Mouse (Mus musculus): ENCODE measurements at regions not wholly inside any gene's neighbourhood (a gene's known extent, or its start where the extent isn't known, plus 50 kb on each side); places are given as distances from the start of the nearest gene placed in this dataset.

- no peaks in the 10 kb centered on the region for H3K9me3 ChIP-seq (ENCODE audit: low read length)
- no peak overlapping the region for H3K4me2 ChIP-seq (ENCODE audit: low read depth, low read length)
- H3K36me3 ChIP-seq (replicated peaks; ENCODE audit: insufficient read depth, low read length), result no peaks in the 10 kb centered on the region
- no peak overlapping the region for H3K27ac ChIP-seq (ENCODE audit: low read depth)
- DNase-seq (no peak), ATAC-seq (no peak)
- H3K4me3 ChIP-seq (ENCODE audit: low read depth, low read length), result no peak overlapping the region
- TF ChIP-seq CTCF (IDR thresholded peaks at IDR 0.05; ENCODE audit: low read depth) (no peak), EP300 (IDR thresholded peaks at IDR 0.05; ENCODE audit: low read depth) (no peak)
- WGBS (ENCODE audit: insufficient replicate concordance), result 59% methylated on average over 8 of the region's 8 CpGs
- H3K9ac ChIP-seq (replicated peaks), result no peak overlapping the region
- no peaks in the 10 kb centered on the region for H3K27me3 ChIP-seq (ENCODE audit: insufficient read depth, low read length)
- no peaks in the 10 kb centered on the region for H3K4me1 ChIP-seq (ENCODE audit: insufficient read depth)
Observed at GRCm38 (mm10) chr16:95117531-95117930, 120.0 kb upstream of the Kcnj6 start.

- Histone ChIP-seq H3K36me3 (replicated peaks; ENCODE audit: insufficient read depth, low read length) (no peaks in the 10 kb centered on the region), H3K27ac (ENCODE audit: low read depth) (no peak overlapping the region), H3K4me3 (ENCODE audit: low read depth, low read length) (no peak overlapping the region), H3K27me3 (ENCODE audit: insufficient read depth, low read length) (no peaks in the 10 kb centered on the region), H3K9me3 (ENCODE audit: low read length) (no peaks in the 10 kb centered on the region), H3K9ac (replicated peaks) (no peak overlapping the region), H3K4me1 (ENCODE audit: insufficient read depth) (no peaks in the 10 kb centered on the region), H3K4me2 (ENCODE audit: low read depth, low read length) (no peak overlapping the region)
- 54% methylated on average over 4 of the region's 4 CpGs for WGBS (ENCODE audit: insufficient replicate concordance)
- DNase-seq (no peak), ATAC-seq (no peak)
- no peak for TF ChIP-seq CTCF (IDR thresholded peaks at IDR 0.05; ENCODE audit: low read depth)
- no peak for TF ChIP-seq EP300 (IDR thresholded peaks at IDR 0.05; ENCODE audit: low read depth)
Observed at GRCm38 (mm10) chr16:95119293-95119692, 121.8 kb upstream of the Kcnj6 start.

- no peak overlapping the region for H3K4me2 ChIP-seq (ENCODE audit: low read depth, low read length)
- DNase-seq, result no peak
Observed at GRCm38 (mm10) chr16:95122048-95122447, 124.5 kb upstream of the Kcnj6 start.

GRCm38 (mm10) chr16:95127616-95128015 is 129.7 kb upstream of the Kcnj15 start:
- Histone ChIP-seq H3K27me3 (ENCODE audit: insufficient read depth, low read length) (no peaks in the 10 kb centered on the region), H3K36me3 (replicated peaks; ENCODE audit: insufficient read depth, low read length) (no peaks in the 10 kb centered on the region), H3K4me2 (ENCODE audit: low read depth, low read length) (no peak overlapping the region), H3K9ac (replicated peaks) (no peak overlapping the region), H3K9me3 (ENCODE audit: low read length) (no peaks in the 10 kb centered on the region), H3K27ac (ENCODE audit: low read depth) (no peak overlapping the region), H3K4me1 (ENCODE audit: insufficient read depth) (no peaks in the 10 kb centered on the region), H3K4me3 (ENCODE audit: low read depth, low read length) (no peak overlapping the region)
- ATAC-seq (no peak), DNase-seq (no peak)
- TF ChIP-seq CTCF (IDR thresholded peaks at IDR 0.05; ENCODE audit: low read depth) (no peak), EP300 (IDR thresholded peaks at IDR 0.05; ENCODE audit: low read depth) (no peak)
- 30% methylated on average over 8 of the region's 8 CpGs for WGBS (ENCODE audit: insufficient replicate concordance)

More at GRCm38 (mm10) chr16:95122048-95122447, 124.5 kb upstream of the Kcnj6 start:
- Histone ChIP-seq H3K4me1 (ENCODE audit: insufficient read depth) (no peaks in the 10 kb centered on the region), H3K27ac (ENCODE audit: low read depth) (no peak overlapping the region), H3K36me3 (replicated peaks; ENCODE audit: insufficient read depth, low read length) (no peaks in the 10 kb centered on the region), H3K4me3 (ENCODE audit: low read depth, low read length) (no peak overlapping the region), H3K9ac (replicated peaks) (no peak overlapping the region), H3K9me3 (ENCODE audit: low read length) (no peaks in the 10 kb centered on the region), H3K27me3 (ENCODE audit: insufficient read depth, low read length) (no peaks in the 10 kb centered on the region)
- WGBS (ENCODE audit: insufficient replicate concordance), result 41% methylated on average over 7 of the region's 7 CpGs
- no peak for TF ChIP-seq CTCF (IDR thresholded peaks at IDR 0.05; ENCODE audit: low read depth)
- TF ChIP-seq EP300 (IDR thresholded peaks at IDR 0.05; ENCODE audit: low read depth), result no peak
- ATAC-seq, result no peak

- Histone ChIP-seq H3K4me1 (ENCODE audit: insufficient read depth) (no peaks in the 10 kb centered on the region), H3K4me2 (ENCODE audit: low read depth, low read length) (no peak overlapping the region), H3K9me3 (ENCODE audit: low read length) (no peaks in the 10 kb centered on the region), H3K4me3 (ENCODE audit: low read depth, low read length) (no peak overlapping the region), H3K27me3 (ENCODE audit: insufficient read depth, low read length) (no peaks in the 10 kb centered on the region), H3K9ac (replicated peaks) (no peak overlapping the region), H3K36me3 (replicated peaks; ENCODE audit: insufficient read depth, low read length) (no peaks in the 10 kb centered on the region), H3K27ac (ENCODE audit: low read depth) (no peak overlapping the region)
- ATAC-seq, result no peak
- WGBS (ENCODE audit: insufficient replicate concordance), result 65% methylated on average over 5 of the region's 5 CpGs
- DNase-seq, result no peak
- TF ChIP-seq EP300 (IDR thresholded peaks at IDR 0.05; ENCODE audit: low read depth), result no peak
- no peak for TF ChIP-seq CTCF (IDR thresholded peaks at IDR 0.05; ENCODE audit: low read depth)
Observed at GRCm38 (mm10) chr16:95131815-95132214, 125.5 kb upstream of the Kcnj15 start.

GRCm38 (mm10) chr16:95138809-95139208 is 118.5 kb upstream of the Kcnj15 start:
- H3K9me3 ChIP-seq (ENCODE audit: low read length), result no peaks in the 10 kb centered on the region
- TF ChIP-seq CTCF (IDR thresholded peaks at IDR 0.05; ENCODE audit: low read depth), result no peak
- no peak for TF ChIP-seq EP300 (IDR thresholded peaks at IDR 0.05; ENCODE audit: low read depth)
- H3K4me3 ChIP-seq (ENCODE audit: low read depth, low read length), result no peak overlapping the region
- H3K36me3 ChIP-seq (replicated peaks; ENCODE audit: insufficient read depth, low read length), result no peaks in the 10 kb centered on the region
- WGBS (ENCODE audit: insufficient replicate concordance), result 68% methylated on average over 3 of the region's 3 CpGs
- no peak for DNase-seq
- no peaks in the 10 kb centered on the region for H3K4me1 ChIP-seq (ENCODE audit: insufficient read depth)
- H3K4me2 ChIP-seq (ENCODE audit: low read depth, low read length), result no peak overlapping the region
- H3K9ac ChIP-seq (replicated peaks), result no peak overlapping the region
- H3K27me3 ChIP-seq (ENCODE audit: insufficient read depth, low read length), result no peaks in the 10 kb centered on the region
- H3K27ac ChIP-seq (ENCODE audit: low read depth), result no peak overlapping the region
- no peak for ATAC-seq
